Mouse (Mus musculus) cerebral cortex, adult 2 months (tissue): ENCODE measurements around the gene Rhcg.

Experiments used
- WGBS: fragments of 180-500 bp; shearing (Covaris S2); methylation state at CpG from one replicate; pipeline ENCODE4 v1.1.7; 2018; 5-methylcytosine and 5-hydroxymethylcytosine counted together

The Rhcg gene

GRCm38 (mm10) chr7:79617418-79617817 lies at the start of gene Rhcg:
Rhcg (minus strand) TSS chr7:79617657.
- 13% methylated on average over 33 of the region's 33 CpGs for WGBS

GRCm38 (mm10) chr7:79661253-79661890 lies 43.9 kb upstream of the Rhcg start:
- WGBS = 39% methylated on average over 5 of the region's 5 CpGs

GRCm38 (mm10) chr7:79660291-79661150 lies 43.1 kb upstream of the Rhcg start:
- under 1% methylated on average over 73 of the region's 73 CpGs for WGBS

GRCm38 (mm10) chr7:79659578-79660290 lies 42.3 kb upstream of the Rhcg start, which contains the start of gene Ticrr:
Ticrr (plus strand) TSS chr7:79660196.
- WGBS = 1% methylated on average over 39 of the region's 39 CpGs

GRCm38 (mm10) chr7:79654586-79654985 lies 37.1 kb upstream of the Rhcg start:
- WGBS = 72% methylated on average over 1 of the region's 1 CpGs

- 84% methylated on average over 1 of the region's 1 CpGs for WGBS
These were observed 36.7 kb upstream of the Rhcg start for GRCm38 (mm10) chr7:79654185-79654584.

- WGBS = 9% methylated on average over 3 of the region's 3 CpGs
These were observed 31.5 kb upstream of the Rhcg start for GRCm38 (mm10) chr7:79649005-79649404.

- WGBS = 93% methylated on average over 3 of the region's 3 CpGs
These were observed 29.8 kb upstream of the Rhcg start for GRCm38 (mm10) chr7:79647233-79647632.

GRCm38 (mm10) chr7:79631773-79632348 lies 14.4 kb upstream of the Rhcg start:
- 58% methylated on average over 13 of the region's 13 CpGs for WGBS

- 84% methylated on average over 4 of the region's 4 CpGs for WGBS
These were observed 10.9 kb upstream of the Rhcg start for GRCm38 (mm10) chr7:79628271-79628913.

GRCm38 (mm10) chr7:79626170-79626569 lies 8.7 kb upstream of the Rhcg start:
- WGBS = 59% methylated on average over 5 of the region's 5 CpGs

GRCm38 (mm10) chr7:79623086-79623485 lies 5.6 kb upstream of the Rhcg start:
- WGBS = 78% methylated on average over 8 of the region's 8 CpGs

GRCm38 (mm10) chr7:79619493-79619892 lies 2.0 kb upstream of the Rhcg start:
- 63% methylated on average over 4 of the region's 4 CpGs for WGBS

GRCm38 (mm10) chr7:79615941-79616340 lies 1.5 kb downstream of the Rhcg start:
- WGBS = 62% methylated on average over 1 of the region's 1 CpGs

GRCm38 (mm10) chr7:79615008-79615407 lies 2.4 kb downstream of the Rhcg start:
- 86% methylated on average over 4 of the region's 4 CpGs for WGBS

GRCm38 (mm10) chr7:79613314-79613713 lies 4.1 kb downstream of the Rhcg start:
- WGBS = 53% methylated on average over 11 of the region's 11 CpGs

- WGBS = 12% methylated on average over 6 of the region's 6 CpGs
These were observed 4.7 kb downstream of the Rhcg start for GRCm38 (mm10) chr7:79612783-79613182.

GRCm38 (mm10) chr7:79611901-79612300 lies 5.6 kb downstream of the Rhcg start:
- WGBS = 63% methylated on average over 9 of the region's 9 CpGs

- 12% methylated on average over 25 of the region's 25 CpGs for WGBS
These were observed 10.1 kb downstream of the Rhcg start for GRCm38 (mm10) chr7:79607263-79607921.

- WGBS = 39% methylated on average over 3 of the region's 3 CpGs
These were observed 10.7 kb downstream of the Rhcg start for GRCm38 (mm10) chr7:79606766-79607165.

GRCm38 (mm10) chr7:79602006-79602405 lies 15.5 kb downstream of the Rhcg start:
- 77% methylated on average over 8 of the region's 8 CpGs for WGBS
